Mouse (Mus musculus): ENCODE data around the gene Slc35f4. TPM values are rescaled to one million over a fixed set of nuclear protein-coding genes. Genes with fewer than 3 reads are reported as not detected.
A peak's percentile ranks its signal among the peaks of the same experiment; 100 is the strongest.

Gene Slc35f4
- polyA plus RNA-seq, 1 experiment from 2014 or later = 0.68 TPM

GRCm38 (mm10) chr14:49493793-49494192 lies 32.1 kb downstream of the Slc35f4 start:
- Histone ChIP-seq H3K4me2 (ENCODE audit: low read depth, low read length) (no peak overlapping the region), H3K4me1 (ENCODE audit: control insufficient read depth, insufficient read depth, low read length) (no peaks in the 10 kb centered on the region), H3K9ac (ENCODE audit: low read depth, low read length) (no peak overlapping the region), H3K36me3 (ENCODE audit: control insufficient read depth, insufficient read depth, low read length) (no peaks in the 10 kb centered on the region), H3K4me3 (ENCODE audit: low read depth, low read length) (no peak overlapping the region), H3K27me3 (replicated peaks; ENCODE audit: control insufficient read depth, insufficient read depth, low read length) (no peaks in the 10 kb centered on the region), H3K27ac (replicated peaks; ENCODE audit: low read depth, low read length) (no peak overlapping the region), H3K9me3 (ENCODE audit: control insufficient read depth, low read length) (no peaks in the 10 kb centered on the region)
- 59% methylated on average over 1 of the region's 1 CpGs for WGBS
- ATAC-seq (ENCODE audit: low read depth) (no peak), DNase-seq (ENCODE audit: low spot score) (peak; percentile 43)

GRCm38 (mm10) chr14:49492506-49492905 lies 33.3 kb downstream of the Slc35f4 start:
- no peak overlapping the region for H3K27ac ChIP-seq (replicated peaks; ENCODE audit: low read depth, low read length)
- ATAC-seq (ENCODE audit: low read depth) (no peak), DNase-seq (ENCODE audit: low spot score) (peak; percentile 12)
- H3K36me3 ChIP-seq (ENCODE audit: control insufficient read depth, insufficient read depth, low read length) = no peaks in the 10 kb centered on the region
- H3K4me2 ChIP-seq (ENCODE audit: low read depth, low read length) = no peak overlapping the region
- H3K4me1 ChIP-seq (ENCODE audit: control insufficient read depth, insufficient read depth, low read length) = no peaks in the 10 kb centered on the region
- no peak overlapping the region for H3K4me3 ChIP-seq (ENCODE audit: low read depth, low read length)
- WGBS = 68% methylated on average over 3 of the region's 3 CpGs
- no peak overlapping the region for H3K9ac ChIP-seq (ENCODE audit: low read depth, low read length)
- no peaks in the 10 kb centered on the region for H3K27me3 ChIP-seq (replicated peaks; ENCODE audit: control insufficient read depth, insufficient read depth, low read length)
- no peaks in the 10 kb centered on the region for H3K9me3 ChIP-seq (ENCODE audit: control insufficient read depth, low read length)

GRCm38 (mm10) chr14:49476602-49477001 lies 49.2 kb downstream of the Slc35f4 start:
- 79% methylated on average over 2 of the region's 2 CpGs for WGBS
- Histone ChIP-seq H3K27me3 (replicated peaks; ENCODE audit: control insufficient read depth, insufficient read depth, low read length) (no peaks in the 10 kb centered on the region), H3K4me1 (ENCODE audit: control insufficient read depth, insufficient read depth, low read length) (no peaks in the 10 kb centered on the region), H3K36me3 (ENCODE audit: control insufficient read depth, insufficient read depth, low read length) (no peaks in the 10 kb centered on the region), H3K9me3 (ENCODE audit: control insufficient read depth, low read length) (no peaks in the 10 kb centered on the region), H3K4me2 (ENCODE audit: low read depth, low read length) (no peak overlapping the region), H3K4me3 (ENCODE audit: low read depth, low read length) (no peak overlapping the region), H3K27ac (replicated peaks; ENCODE audit: low read depth, low read length) (no peak overlapping the region), H3K9ac (ENCODE audit: low read depth, low read length) (no peak overlapping the region)
- no peak for ATAC-seq (ENCODE audit: low read depth)
- no peak for DNase-seq (ENCODE audit: low spot score)

- no peak for DNase-seq (ENCODE audit: low spot score)
- Histone ChIP-seq H3K4me1 (ENCODE audit: control insufficient read depth, insufficient read depth, low read length) (no peaks in the 10 kb centered on the region), H3K36me3 (ENCODE audit: control insufficient read depth, insufficient read depth, low read length) (no peaks in the 10 kb centered on the region), H3K4me3 (ENCODE audit: low read depth, low read length) (no peak overlapping the region), H3K9me3 (ENCODE audit: control insufficient read depth, low read length) (no peaks in the 10 kb centered on the region), H3K4me2 (ENCODE audit: low read depth, low read length) (no peak overlapping the region), H3K27me3 (replicated peaks; ENCODE audit: control insufficient read depth, insufficient read depth, low read length) (no peaks in the 10 kb centered on the region), H3K27ac (replicated peaks; ENCODE audit: low read depth, low read length) (no peak overlapping the region), H3K9ac (ENCODE audit: low read depth, low read length) (no peak overlapping the region)
- WGBS = 55% methylated on average over 2 of the region's 2 CpGs
- no peak for ATAC-seq (ENCODE audit: low read depth)
These were observed 64.1 kb downstream of the Slc35f4 start for GRCm38 (mm10) chr14:49461761-49462160.

GRCm38 (mm10) chr14:49460799-49461198 lies 65.0 kb downstream of the Slc35f4 start:
- Histone ChIP-seq H3K4me1 (ENCODE audit: control insufficient read depth, insufficient read depth, low read length) (no peaks in the 10 kb centered on the region), H3K27ac (replicated peaks; ENCODE audit: low read depth, low read length) (no peak overlapping the region)
- 62% methylated on average over 3 of the region's 3 CpGs for WGBS

GRCm38 (mm10) chr14:49454283-49454914 lies 71.4 kb downstream of the Slc35f4 start:
- Histone ChIP-seq H3K27me3 (replicated peaks; ENCODE audit: control insufficient read depth, insufficient read depth, low read length) (no peaks in the 10 kb centered on the region), H3K4me2 (ENCODE audit: low read depth, low read length) (no peak overlapping the region), H3K36me3 (ENCODE audit: control insufficient read depth, insufficient read depth, low read length) (no peaks in the 10 kb centered on the region), H3K27ac (replicated peaks; ENCODE audit: low read depth, low read length) (no peak overlapping the region), H3K4me3 (ENCODE audit: low read depth, low read length) (no peak overlapping the region), H3K9ac (ENCODE audit: low read depth, low read length) (no peak overlapping the region), H3K9me3 (ENCODE audit: control insufficient read depth, low read length) (no peaks in the 10 kb centered on the region), H3K4me1 (ENCODE audit: control insufficient read depth, insufficient read depth, low read length) (no peaks in the 10 kb centered on the region)
- ATAC-seq (ENCODE audit: low read depth) (no peak), DNase-seq (ENCODE audit: low spot score) (no peak)
- 79% methylated on average over 6 of the region's 6 CpGs for WGBS

More at GRCm38 (mm10) chr14:49460799-49461198, 65.0 kb downstream of the Slc35f4 start:
- H3K36me3 ChIP-seq (ENCODE audit: control insufficient read depth, insufficient read depth, low read length) = no peaks in the 10 kb centered on the region
- no peaks in the 10 kb centered on the region for H3K27me3 ChIP-seq (replicated peaks; ENCODE audit: control insufficient read depth, insufficient read depth, low read length)
- H3K4me2 ChIP-seq (ENCODE audit: low read depth, low read length) = no peak overlapping the region
- no peak overlapping the region for H3K4me3 ChIP-seq (ENCODE audit: low read depth, low read length)
- DNase-seq (ENCODE audit: low spot score) (no peak), ATAC-seq (ENCODE audit: low read depth) (no peak)
- H3K9ac ChIP-seq (ENCODE audit: low read depth, low read length) = no peak overlapping the region
- no peaks in the 10 kb centered on the region for H3K9me3 ChIP-seq (ENCODE audit: control insufficient read depth, low read length)

GRCm38 (mm10) chr14:49453782-49454181 lies 72.1 kb downstream of the Slc35f4 start:
- Histone ChIP-seq H3K9me3 (ENCODE audit: control insufficient read depth, low read length) (no peaks in the 10 kb centered on the region), H3K4me3 (ENCODE audit: low read depth, low read length) (no peak overlapping the region), H3K36me3 (ENCODE audit: control insufficient read depth, insufficient read depth, low read length) (no peaks in the 10 kb centered on the region), H3K27me3 (replicated peaks; ENCODE audit: control insufficient read depth, insufficient read depth, low read length) (no peaks in the 10 kb centered on the region), H3K9ac (ENCODE audit: low read depth, low read length) (no peak overlapping the region), H3K4me2 (ENCODE audit: low read depth, low read length) (no peak overlapping the region), H3K4me1 (ENCODE audit: control insufficient read depth, insufficient read depth, low read length) (no peaks in the 10 kb centered on the region), H3K27ac (replicated peaks; ENCODE audit: low read depth, low read length) (no peak overlapping the region)
- 43% methylated on average over 3 of the region's 3 CpGs for WGBS
- no peak for ATAC-seq (ENCODE audit: low read depth)
- no peak for DNase-seq (ENCODE audit: low spot score)

- Histone ChIP-seq H3K9ac (ENCODE audit: low read depth, low read length) (no peak overlapping the region), H3K4me3 (ENCODE audit: low read depth, low read length) (no peak overlapping the region), H3K4me2 (ENCODE audit: low read depth, low read length) (no peak overlapping the region), H3K27ac (replicated peaks; ENCODE audit: low read depth, low read length) (no peak overlapping the region), H3K9me3 (ENCODE audit: control insufficient read depth, low read length) (no peaks in the 10 kb centered on the region), H3K36me3 (ENCODE audit: control insufficient read depth, insufficient read depth, low read length) (no peaks in the 10 kb centered on the region), H3K27me3 (replicated peaks; ENCODE audit: control insufficient read depth, insufficient read depth, low read length) (no peaks in the 10 kb centered on the region), H3K4me1 (ENCODE audit: control insufficient read depth, insufficient read depth, low read length) (no peaks in the 10 kb centered on the region)
- DNase-seq (ENCODE audit: low spot score) = no peak
- no peak; the same call in 1 of the 2 replicates for ATAC-seq (ENCODE audit: low read depth)
- WGBS = 25% methylated on average over 7 of the region's 7 CpGs
These were observed 78.2 kb downstream of the Slc35f4 start for GRCm38 (mm10) chr14:49447669-49448068.

DNA sequence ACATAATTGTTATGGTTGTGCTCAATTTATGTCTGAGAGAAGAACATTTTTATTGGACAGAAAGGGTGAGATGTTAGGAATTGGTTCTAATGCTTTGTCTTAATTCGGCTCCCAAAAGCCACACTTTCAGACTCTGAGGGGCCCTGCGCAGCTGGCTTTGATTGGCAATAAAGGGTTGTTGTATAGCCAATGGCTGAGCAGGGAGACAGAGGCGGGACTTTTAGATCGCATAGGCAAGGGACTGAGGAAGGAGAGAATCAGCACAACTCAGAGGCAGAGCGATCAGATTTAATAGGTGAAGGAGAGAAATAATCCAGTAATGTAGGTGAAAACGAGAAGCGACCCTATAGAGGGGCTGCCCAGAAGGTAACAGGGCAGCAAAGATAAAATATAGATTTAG lies 79.4 kb downstream of the Slc35f4 start:
- H3K4me1 ChIP-seq (ENCODE audit: control insufficient read depth, insufficient read depth, low read length) = no peaks in the 10 kb centered on the region
- no peak overlapping the region for H3K9ac ChIP-seq (ENCODE audit: low read depth, low read length)
- no peak overlapping the region for H3K4me2 ChIP-seq (ENCODE audit: low read depth, low read length)
- H3K36me3 ChIP-seq (ENCODE audit: control insufficient read depth, insufficient read depth, low read length) = no peaks in the 10 kb centered on the region
- H3K27ac ChIP-seq (replicated peaks; ENCODE audit: low read depth, low read length) = no peak overlapping the region
- H3K27me3 ChIP-seq (replicated peaks; ENCODE audit: control insufficient read depth, insufficient read depth, low read length) = no peaks in the 10 kb centered on the region
- DNase-seq (ENCODE audit: low spot score) = no peak
- ATAC-seq (ENCODE audit: low read depth) = no peak
- 43% methylated on average over 7 of the region's 7 CpGs for WGBS
- no peaks in the 10 kb centered on the region for H3K9me3 ChIP-seq (ENCODE audit: control insufficient read depth, low read length)
- no peak overlapping the region for H3K4me3 ChIP-seq (ENCODE audit: low read depth, low read length)

Measured in embryonic facial prominence, embryonic 14.5 days (tissue).